Mouse (Mus musculus): Measurements from ENCODE around the gene Rragb.

- no peak for TF ChIP-seq CTCF (IDR thresholded peaks at IDR 0.05; ENCODE audit: low read depth)
- no peak for TF ChIP-seq EP300 (IDR thresholded peaks at IDR 0.05; ENCODE audit: low read depth)
Observed at GRCm38 (mm10) chrX:153142656-153143055, 2.9 kb downstream of the Rragb start.
